Mouse (Mus musculus) effector memory CD4-positive, alpha-beta T cell, adult 5 months (primary cell): ENCODE results near the gene Vmn1r200. TPM values are rescaled to one million over a fixed set of nuclear protein-coding genes. Genes with fewer than 3 reads are reported as not detected.

Source experiments
- polyA plus RNA-seq: library from polyadenylated mRNA; unstranded; fragments of 100-300 nt; shearing (Covaris generic); gene quantifications from one replicate; pipeline ENCODE4 v1.2.1, GENCODE M21; 2017

The Vmn1r200 gene
- polyA plus RNA-seq: 0.10 TPM

GRCm38 (mm10) chr13:22390073-22390472, at the start of gene Vmn1r200:
Gene Vmn1r200, plus strand, starts transcription at chr13:22390373.

GRCm38 (mm10) chr13:22350064-22350463, 40.1 kb upstream of the Vmn1r200 start, which contains the start of gene Vmn1r198:
Gene Vmn1r198, plus strand, starts transcription at chr13:22350364.

GRCm38 (mm10) chr13:22379518-22379917, 10.7 kb upstream of the Vmn1r200 start, which contains the start of gene Vmn1r199:
Gene Vmn1r199, plus strand, starts transcription at chr13:22379818.

Other genes starting within 250 kb of the Vmn1r200 start
- 0.10 TPM for gene Vmn1r191, start 206.4 kb upstream of the Vmn1r200 start, polyA plus RNA-seq
- not detected for gene Vmn1r192, start 199.2 kb upstream of the Vmn1r200 start, polyA plus RNA-seq
- gene Vmn1r193, start 167.2 kb upstream of the Vmn1r200 start, polyA plus RNA-seq: not detected
- gene Vmn1r194, start 146.2 kb upstream of the Vmn1r200 start, polyA plus RNA-seq: not detected
- not detected for gene Vmn1r195, start 119.9 kb upstream of the Vmn1r200 start, polyA plus RNA-seq
- gene Vmn1r196, start 100.5 kb upstream of the Vmn1r200 start, polyA plus RNA-seq: not detected
- gene Vmn1r197, start 65.8 kb upstream of the Vmn1r200 start, polyA plus RNA-seq: not detected
- gene Vmn1r198, start 40.0 kb upstream of the Vmn1r200 start, polyA plus RNA-seq: 0.14 TPM
- not detected for gene Vmn1r199, start 10.6 kb upstream of the Vmn1r200 start, polyA plus RNA-seq
- gene Vmn1r201, start 81.5 kb downstream of the Vmn1r200 start, polyA plus RNA-seq: not detected
- 0.11 TPM for gene Vmn1r202, start 115.0 kb downstream of the Vmn1r200 start, polyA plus RNA-seq
- gene Vmn1r203, start 127.7 kb downstream of the Vmn1r200 start, polyA plus RNA-seq: 0.17 TPM
- not detected for gene Vmn1r204, start 162.8 kb downstream of the Vmn1r200 start, polyA plus RNA-seq
- not detected for gene Vmn1r205, start 202.6 kb downstream of the Vmn1r200 start, polyA plus RNA-seq
- not detected for gene Vmn1r206, start 233.9 kb downstream of the Vmn1r200 start, polyA plus RNA-seq